Mouse (Mus musculus) liver, postnatal 0 days (tissue): ENCODE measurements around the gene Ankrd61.

ENCODE experiments used
- CTCF ChIP-seq: sonication (generic); IDR thresholded peaks from 2 replicates; pipeline ENCODE4 v1.5.1; 2016; ENCODE audit warnings: antibody characterized with exemption, low read depth
- EP300 ChIP-seq: IDR thresholded peaks from 2 replicates; pipeline ENCODE4 v1.6.1; 2016; ENCODE audit warnings: antibody characterized with exemption, low read depth, mild to moderate bottlenecking

DNA sequence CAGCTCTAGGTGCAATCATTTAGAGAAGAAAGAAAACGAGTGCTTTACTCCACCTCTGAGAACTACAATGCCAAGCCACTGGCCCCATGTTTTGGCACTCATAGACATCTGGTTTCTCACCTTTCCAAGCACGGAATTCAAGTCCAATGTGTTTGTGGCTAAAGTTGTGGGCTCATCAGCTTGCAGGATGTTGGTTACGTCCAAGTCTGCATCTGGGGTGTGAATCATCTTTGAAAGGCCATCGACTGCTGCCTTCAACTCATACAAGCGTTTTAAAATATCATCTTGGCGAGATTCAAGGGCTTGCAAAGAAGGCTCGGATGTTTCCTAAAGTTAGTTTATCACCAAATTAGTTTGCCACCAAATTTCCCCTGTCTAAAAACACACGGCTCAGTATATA, 8.9 kb upstream of the Ankrd61 start:
- TF ChIP-seq CTCF = no peak
- TF ChIP-seq EP300 = no peak
